Mouse (Mus musculus) bone marrow macrophage, adult 2 months (primary cell): Measurements from ENCODE around the gene Dact3.

ENCODE experiments used
- CTCF ChIP-seq: IDR thresholded peaks from 2 replicates; pipeline ENCODE4 v1.5.1; 2012; ENCODE audit warnings: low read depth, mild to moderate bottlenecking, low read length, moderate library complexity
- POLR2A ChIP-seq: IDR thresholded peaks from 2 replicates; pipeline ENCODE4 v1.6.1; 2012; ENCODE audit warnings: mild to moderate bottlenecking, low read depth, low read length, borderline replicate concordance

DNA sequence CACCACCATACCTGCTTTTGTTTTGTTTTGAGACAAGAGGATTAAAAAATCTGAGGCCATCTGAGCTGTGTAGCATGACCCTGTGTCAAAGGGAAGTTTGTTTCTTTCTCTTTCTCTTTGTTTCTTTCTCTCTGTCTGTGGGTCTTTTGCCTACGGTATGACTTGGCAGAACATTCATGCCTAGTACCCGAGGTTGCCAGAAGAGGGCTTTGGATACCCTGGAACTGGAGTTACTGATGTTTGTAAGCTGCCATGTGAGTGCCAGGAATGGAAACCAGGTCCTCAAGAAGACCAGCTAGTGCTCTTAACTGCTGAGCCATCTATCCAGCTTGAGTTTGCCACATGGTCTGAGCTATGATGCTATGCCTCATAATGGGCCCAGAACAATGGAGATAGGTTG lies 53.2 kb downstream of the Dact3 start:
- no peak for TF ChIP-seq CTCF
- no peak for TF ChIP-seq POLR2A
